Mouse (Mus musculus): ENCODE results near the gene Snrnp200.
"Not testable (repeated sequence)": the region's sequence is repeated elsewhere in the genome, so short reads cannot be mapped to it uniquely, and the experiment has no call there.

Gene Snrnp200

GRCm38 (mm10) chr2:127207547-127208451 is at the start of gene Snrnp200, which contains the start of gene 1810024B03Rik:
Snrnp200 (plus strand) TSS chr2:127208386.
1810024B03Rik (minus strand) TSS chr2:127208280.
- DNase-seq (ENCODE audit: low read depth) = peak; percentile 99

- DNase-seq (ENCODE audit: low read depth) = no peak
Measured at GRCm38 (mm10) chr2:127165675-127166074, 42.5 kb upstream of the Snrnp200 start.

GRCm38 (mm10) chr2:127166261-127166660 is 41.9 kb upstream of the Snrnp200 start:
- peak; percentile 79 for DNase-seq (ENCODE audit: low read depth)

DNA sequence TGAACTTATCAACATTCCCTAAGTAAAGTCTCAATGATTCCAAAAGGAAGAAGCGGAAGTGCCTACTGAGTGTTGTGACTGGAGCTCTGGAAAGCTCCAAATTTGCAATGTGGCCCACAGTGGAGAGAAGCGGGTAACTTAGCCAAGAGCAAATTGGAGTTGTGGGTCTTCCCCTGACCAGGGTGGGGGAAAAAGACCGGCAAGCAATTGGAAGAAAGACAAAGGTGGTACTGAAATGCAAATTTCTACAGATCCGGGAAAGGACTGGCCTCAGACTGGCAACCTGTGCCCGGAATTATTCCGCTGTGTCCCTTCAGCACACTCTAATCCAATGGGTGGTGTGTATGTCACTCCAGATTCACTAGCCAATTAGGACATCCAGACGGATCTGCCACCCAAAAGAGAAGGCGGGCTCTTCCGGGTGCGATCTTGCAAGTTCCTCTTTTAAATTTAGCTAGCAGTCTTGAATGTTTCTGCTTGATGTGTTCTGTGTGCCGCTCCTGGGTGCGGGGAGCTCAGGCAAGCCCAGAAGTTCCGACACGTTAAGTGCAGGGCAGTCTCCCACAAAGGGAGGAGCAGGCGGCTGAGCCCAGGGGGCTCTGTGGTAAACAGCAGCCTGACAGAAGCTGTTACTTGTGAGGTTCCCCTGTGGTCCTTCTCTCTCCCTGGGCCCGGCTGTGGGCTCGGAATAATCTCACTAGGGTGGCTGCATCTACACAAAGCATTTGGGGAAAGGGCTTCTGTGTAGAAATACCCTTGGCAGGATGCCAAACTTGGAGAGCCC is 25.4 kb upstream of the Snrnp200 start:
- DNase-seq (ENCODE audit: low read depth) = peak; percentile 90

GRCm38 (mm10) chr2:127189574-127189973 is 18.6 kb upstream of the Snrnp200 start:
- DNase-seq (ENCODE audit: low read depth) = no peak

DNA sequence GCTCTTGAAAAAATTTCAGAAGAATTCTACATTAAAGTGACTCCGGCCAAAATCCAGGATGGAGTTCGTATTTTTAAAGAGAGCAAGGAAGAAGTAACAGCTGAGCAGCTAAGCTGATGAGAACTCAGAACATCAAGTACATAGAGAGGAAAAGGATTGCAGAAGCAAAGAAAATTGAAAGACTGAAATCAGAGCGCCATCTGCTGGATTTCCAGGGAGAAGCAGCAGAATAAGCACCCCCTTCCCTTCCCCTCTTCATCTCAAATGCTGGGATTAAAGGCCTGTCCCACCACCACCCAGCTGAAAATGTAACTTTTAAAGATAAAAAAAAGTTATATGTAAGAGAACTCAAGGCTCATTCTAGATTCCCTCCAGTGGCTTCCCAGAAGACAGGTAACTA is 3.3 kb upstream of the Snrnp200 start:
- peak; percentile 87 for DNase-seq (ENCODE audit: low read depth)

DNA sequence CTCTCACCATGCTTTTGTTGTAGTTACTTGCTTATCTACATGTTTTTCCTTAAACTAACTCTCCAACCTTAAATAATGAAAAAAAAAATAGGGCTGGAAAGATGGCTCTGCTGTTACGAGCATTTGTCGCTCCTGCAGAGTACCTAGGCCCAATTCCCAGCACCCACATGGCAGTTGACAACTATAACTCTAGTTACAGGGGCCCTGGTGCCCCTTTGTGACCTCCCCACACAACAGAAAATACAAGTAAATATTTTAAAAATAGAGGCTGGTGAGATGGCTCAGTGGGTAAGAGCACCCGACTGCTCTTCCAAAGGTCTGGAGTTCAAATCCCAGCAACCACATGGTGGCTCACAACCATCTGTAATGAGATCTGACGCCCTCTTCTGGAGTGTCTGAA is 2.2 kb upstream of the Snrnp200 start:
- not testable (repeated sequence) for DNase-seq (ENCODE audit: low read depth)

DNA sequence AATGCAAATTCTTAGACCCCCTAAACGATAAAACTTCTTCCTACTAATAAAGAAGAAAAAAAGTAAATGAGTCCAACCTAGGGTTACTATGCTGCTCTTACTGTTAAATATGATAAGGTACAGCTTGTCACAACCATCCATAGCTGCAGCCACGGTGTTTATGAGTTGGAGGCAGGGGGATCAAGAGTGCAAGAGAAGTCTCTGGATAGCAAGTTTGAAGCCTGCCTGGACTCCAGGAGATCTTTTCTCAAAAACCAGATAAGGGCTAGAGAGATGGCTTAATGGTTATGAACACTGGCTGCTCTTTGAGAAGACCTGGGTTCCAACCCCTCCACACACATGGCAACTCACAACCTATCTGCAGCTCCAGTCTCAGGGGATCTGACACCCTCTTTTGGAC is 1.3 kb upstream of the Snrnp200 start:
- DNase-seq (ENCODE audit: low read depth) = no peak

GRCm38 (mm10) chr2:127208452-127208769 is 225 bp downstream of the Snrnp200 start:
- no peak for DNase-seq (ENCODE audit: low read depth)

- no peak for DNase-seq (ENCODE audit: low read depth)
Measured at GRCm38 (mm10) chr2:127210701-127211100, 2.5 kb downstream of the Snrnp200 start.

GRCm38 (mm10) chr2:127217746-127218145 is 9.6 kb downstream of the Snrnp200 start:
- no peak for DNase-seq (ENCODE audit: low read depth)

- DNase-seq (ENCODE audit: low read depth) = peak; percentile 18
Measured at GRCm38 (mm10) chr2:127225261-127225660, 17.1 kb downstream of the Snrnp200 start.

DNA sequence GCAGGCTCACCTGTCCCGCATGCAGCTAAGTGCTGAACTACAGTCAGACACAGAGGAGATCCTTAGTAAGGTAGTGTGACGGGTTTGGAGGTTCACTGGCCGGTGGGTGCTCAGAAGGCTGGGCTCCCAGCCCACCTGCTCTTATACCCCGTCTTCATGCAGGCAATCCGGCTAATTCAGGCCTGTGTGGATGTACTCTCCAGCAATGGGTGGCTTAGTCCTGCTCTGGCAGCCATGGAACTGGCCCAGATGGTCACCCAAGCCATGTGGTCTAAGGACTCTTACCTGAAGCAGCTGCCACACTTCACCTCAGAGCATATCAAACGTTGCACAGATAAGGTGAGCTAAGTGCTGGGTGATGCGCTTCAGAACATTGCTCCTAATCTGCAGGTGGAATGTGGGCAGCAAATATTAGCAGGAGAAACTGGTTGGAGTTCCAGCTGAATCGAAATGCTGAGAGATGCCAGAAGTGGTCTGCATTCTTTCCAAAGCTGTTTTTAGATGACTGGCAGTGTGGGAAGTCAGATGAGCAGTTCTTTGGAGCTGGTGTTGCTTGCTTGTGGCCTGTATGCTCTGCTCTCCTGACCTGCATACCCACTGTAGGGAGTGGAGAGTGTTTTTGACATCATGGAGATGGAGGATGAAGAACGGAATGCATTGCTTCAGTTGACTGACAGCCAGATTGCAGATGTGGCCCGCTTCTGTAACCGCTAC is 29.9 kb downstream of the Snrnp200 start:
- DNase-seq (ENCODE audit: low read depth) = no peak

DNA sequence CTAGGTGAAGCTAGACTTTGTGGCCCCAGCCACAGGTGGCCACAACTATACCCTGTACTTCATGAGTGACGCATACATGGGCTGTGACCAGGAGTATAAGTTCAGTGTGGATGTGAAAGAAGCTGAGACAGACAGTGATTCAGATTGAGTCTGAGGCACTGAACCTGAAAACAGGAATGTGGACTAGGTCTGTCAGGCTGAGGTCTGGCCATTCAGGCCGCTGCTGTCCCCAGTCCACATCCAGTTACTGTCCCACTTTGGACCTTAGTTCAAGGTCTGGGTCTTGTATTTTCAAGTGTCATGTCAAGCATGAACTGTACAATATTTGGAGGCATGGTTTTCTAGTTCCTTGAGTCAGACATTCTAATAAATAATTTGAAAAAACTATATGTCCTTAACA is 31.9 kb downstream of the Snrnp200 start:
- DNase-seq (ENCODE audit: low read depth) = no peak

- DNase-seq (ENCODE audit: low read depth) = peak; percentile 99
Measured at GRCm38 (mm10) chr2:127247592-127248333, 39.6 kb downstream of the Snrnp200 start, which contains the start of the genes Ciao1 and Tmem127. Ciao1 (minus strand) TSS chr2:127247816. Tmem127 (plus strand) TSS chr2:127247908.

- DNase-seq (ENCODE audit: low read depth) = peak; percentile 46
Measured at GRCm38 (mm10) chr2:127248334-127249004, 40.3 kb downstream of the Snrnp200 start.

DNA sequence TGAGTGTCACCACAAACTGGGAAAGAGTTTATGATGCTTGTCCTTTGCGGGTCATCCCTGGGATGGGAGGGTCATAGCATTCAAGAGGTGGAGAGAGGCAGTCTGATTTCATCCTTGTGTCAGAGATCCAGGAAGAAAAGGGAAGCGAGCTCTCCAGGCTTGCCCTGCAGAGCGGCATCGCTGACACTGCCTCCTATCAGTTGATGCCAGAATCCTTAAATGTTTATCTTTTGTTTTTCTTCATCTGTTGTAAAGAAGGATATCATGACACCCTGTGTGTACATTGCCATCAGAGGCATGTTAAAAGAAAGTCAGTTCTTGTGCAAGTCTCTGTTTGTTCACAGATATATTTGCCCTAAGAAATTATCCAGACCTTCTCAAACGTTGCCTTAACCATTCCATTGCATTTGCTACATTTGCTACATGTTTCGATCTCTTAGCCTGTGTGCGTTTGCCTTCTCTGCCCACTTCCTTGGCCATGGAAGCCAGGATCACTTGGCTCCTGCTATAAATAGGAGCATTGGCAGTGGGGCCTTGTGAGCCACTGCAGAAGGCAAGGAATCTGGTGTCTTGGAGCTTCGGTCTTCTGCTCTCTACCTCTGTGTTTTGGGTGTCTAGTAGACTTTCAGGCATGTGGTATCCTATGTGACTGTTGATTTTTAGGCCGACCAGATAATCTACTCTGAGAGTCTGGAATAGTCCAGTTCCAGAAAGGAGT is 42.3 kb downstream of the Snrnp200 start:
- no peak for DNase-seq (ENCODE audit: low read depth)

- no peak for DNase-seq (ENCODE audit: low read depth)
Measured at GRCm38 (mm10) chr2:127251457-127251856, 43.3 kb downstream of the Snrnp200 start.

DNA sequence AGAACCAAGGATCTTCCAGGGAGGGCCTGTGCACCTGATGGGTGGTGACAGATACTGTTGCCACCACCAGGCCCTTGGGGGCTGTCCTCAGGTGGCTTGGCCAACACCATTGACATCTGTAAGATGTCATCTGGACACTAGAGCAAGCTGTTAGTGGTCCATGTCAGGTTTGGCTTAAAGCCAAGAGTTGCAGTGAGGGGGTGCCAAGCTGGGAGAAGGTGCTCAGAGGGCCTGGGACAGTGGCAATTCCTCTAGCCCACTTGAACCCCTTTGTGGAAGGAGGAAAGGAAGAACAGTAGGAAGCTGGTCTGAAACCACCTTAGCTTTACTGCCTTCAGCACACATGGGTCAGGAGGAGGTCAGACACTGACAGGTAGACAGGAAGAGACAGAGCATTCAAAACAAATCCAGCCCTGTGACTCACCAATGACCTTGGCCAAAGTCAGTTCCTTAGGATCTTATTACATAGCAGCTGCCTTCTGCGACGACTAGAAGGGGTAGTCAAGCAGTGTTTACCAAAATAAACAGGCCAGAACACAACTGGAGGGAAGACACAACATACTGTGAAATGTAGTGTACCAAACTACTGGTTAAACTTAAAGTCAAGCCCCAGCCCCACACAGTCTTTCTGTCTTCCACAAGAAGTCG is 43.8 kb downstream of the Snrnp200 start:
- DNase-seq (ENCODE audit: low read depth) = no peak

DNA sequence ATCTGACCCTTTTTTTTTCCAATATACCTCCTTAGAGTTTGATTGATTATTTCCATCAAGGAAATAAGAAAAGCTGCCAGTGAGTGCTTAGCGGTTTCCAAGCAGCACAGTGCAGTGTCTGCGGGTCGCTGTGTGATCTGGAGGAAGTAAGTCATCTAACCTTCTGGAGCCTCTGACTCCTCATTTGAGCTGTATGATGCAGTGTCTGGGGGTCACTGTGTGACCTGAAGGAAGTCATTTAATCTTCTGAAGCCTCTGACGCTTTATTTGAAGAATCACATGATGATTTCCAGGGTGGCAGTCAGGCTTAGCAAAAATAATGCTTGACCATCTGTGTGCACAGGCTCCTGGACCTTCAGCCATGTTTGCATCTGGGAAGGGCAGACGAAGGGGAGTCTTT is 44.6 kb downstream of the Snrnp200 start:
- no peak for DNase-seq (ENCODE audit: low read depth)
